Mouse (Mus musculus) liver, adult 2 months (tissue): ENCODE measurements around the gene Ankrd34a.

ENCODE experiments used
- CTCF ChIP-seq: fragments of 200-500 bp; IDR thresholded peaks from 2 replicates; pipeline ENCODE4 v1.5.1; 2011; ENCODE audit warnings: low read depth, low read length, control low read depth
- POLR2A ChIP-seq: fragments of 200-500 bp; IDR thresholded peaks from 2 replicates; pipeline ENCODE4 v1.6.1; 2011; ENCODE audit warnings: low read length, control low read depth; ENCODE audit not compliant: insufficient read depth; ENCODE audit errors: extremely low read depth

DNA sequence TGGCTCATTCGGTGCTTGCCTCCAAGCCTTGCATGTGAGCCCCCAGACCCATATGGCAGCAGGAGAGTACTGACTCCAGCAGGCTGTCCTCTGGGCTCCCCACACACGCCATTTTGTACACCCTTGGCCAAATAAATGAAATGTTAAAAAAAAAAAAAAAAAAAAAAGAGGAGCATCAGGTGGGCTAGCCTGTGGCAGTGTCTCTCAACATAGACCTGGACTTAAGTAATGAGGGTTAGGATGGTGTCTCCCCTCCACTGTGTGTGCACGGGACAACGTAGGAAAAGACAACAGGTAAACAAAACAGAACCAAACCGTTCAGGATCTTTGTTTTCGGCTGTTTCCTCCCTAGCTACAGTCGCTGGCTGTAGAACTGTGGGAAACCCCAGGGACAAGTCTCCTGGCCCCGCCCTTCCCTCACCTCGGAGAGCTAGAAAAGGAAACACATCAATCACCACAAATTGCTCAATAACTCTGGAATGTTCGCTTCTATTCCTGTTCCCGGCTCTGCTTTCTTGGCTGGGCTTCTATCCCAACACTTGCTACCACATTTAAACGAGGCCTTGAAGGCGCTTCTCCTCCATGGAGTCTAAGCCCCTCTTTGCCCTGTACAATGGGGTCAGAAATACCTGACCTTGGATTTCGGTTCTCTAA is 20.3 kb upstream of the Ankrd34a start:
- no peak for TF ChIP-seq CTCF
- no peak for TF ChIP-seq POLR2A
